Mouse (Mus musculus): ENCODE measurements around the gene Epb41. TPM values are rescaled to one million over a fixed set of nuclear protein-coding genes. Genes with fewer than 3 reads are reported as not detected.

Epb41 gene
- total and polyA plus RNA-seq, 2 experiments = 29.6 to 46.8 TPM

DNA sequence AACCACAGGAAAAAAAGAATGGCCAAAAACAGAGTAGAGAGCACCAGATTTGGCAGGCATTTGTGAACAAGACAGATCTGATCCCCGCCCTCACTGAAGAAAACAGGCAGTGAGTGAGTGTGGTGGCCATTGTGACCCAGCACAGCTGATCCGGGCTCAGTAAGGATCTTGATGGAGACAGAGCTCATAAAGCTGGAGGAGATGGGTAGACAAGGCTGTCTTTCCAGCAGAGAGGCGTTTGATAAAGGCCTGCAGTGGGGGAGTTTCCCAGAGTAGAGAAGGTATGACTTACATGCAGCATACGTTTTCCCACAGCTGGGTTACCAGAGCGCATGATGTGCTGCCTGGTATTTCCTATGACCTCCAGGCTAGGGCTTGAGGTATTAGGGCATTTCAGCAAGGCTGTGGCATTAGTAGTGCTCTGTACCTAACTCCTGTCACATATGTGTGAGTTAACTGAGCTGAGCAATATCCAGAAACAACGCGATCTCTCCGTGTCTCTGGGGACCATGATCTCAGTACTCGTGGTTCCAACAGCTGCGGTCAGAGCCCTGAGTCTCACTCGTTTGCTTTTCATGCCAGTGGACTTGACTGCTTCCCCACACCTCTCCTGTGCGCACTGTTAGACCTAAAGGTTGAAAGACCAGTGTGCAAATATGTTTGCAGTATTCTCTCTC lies 176.5 kb downstream of the Epb41 start:
- Histone ChIP-seq H3K9ac (ENCODE audit: low read depth, low read length) (peak overlapping the region; percentile 66), H3K4me3 (ENCODE audit: insufficient read depth, low read depth, low read length) (no peak overlapping the region), H3K79me2 (ENCODE audit: control insufficient read depth, insufficient read depth, low read length) (peaks cover 3% of the 10 kb centered on the region; the same call in 1 of the 2 replicates), H3K27ac (replicated peaks; ENCODE audit: insufficient read depth, low read depth, low read length) (peak overlapping the region; percentile 88), H3K4me1 (ENCODE audit: control insufficient read depth, insufficient read depth, low read length) (peaks cover 14% of the 10 kb centered on the region), H3K27me3 (ENCODE audit: control insufficient read depth, insufficient read depth, low read length) (no peaks in the 10 kb centered on the region), H3K36me3 (ENCODE audit: control insufficient read depth, insufficient read depth, low read length) (peaks cover 54% of the 10 kb centered on the region)
- 43% methylated on average over 12 of the region's 12 CpGs for WGBS
- TF ChIP-seq CTCF (IDR thresholded peaks at IDR 0.05; ENCODE audit: low read depth, low read length) (no peak), POLR2A (IDR thresholded peaks at IDR 0.05; ENCODE audit: extremely low read depth, insufficient read depth, low read length) (no peak)
- DNase-seq (ENCODE audit: extremely low read depth, low read depth, low spot score) = no peak

DNA sequence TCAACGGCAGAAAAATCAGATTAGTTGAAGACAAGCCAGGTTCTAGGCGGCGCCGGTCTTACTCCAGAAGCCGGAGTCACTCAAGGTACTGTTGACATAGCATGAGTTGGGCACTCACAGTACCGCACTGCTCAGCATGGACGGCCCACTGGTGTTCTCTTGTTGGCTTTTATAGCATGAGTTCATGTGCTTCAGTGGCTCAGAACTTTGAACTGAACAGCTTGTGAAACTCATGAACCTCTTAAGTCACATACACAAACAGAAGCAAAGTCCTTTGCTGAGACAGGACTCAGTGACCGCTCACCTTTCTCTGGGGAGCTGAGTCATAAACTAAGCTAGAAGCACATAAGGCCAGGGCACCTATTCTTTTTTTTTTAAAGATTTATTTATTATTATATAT lies 177.3 kb downstream of the Epb41 start:
- Histone ChIP-seq H3K4me1 (ENCODE audit: control insufficient read depth, insufficient read depth, low read length) (peaks cover 14% of the 10 kb centered on the region), H3K79me2 (ENCODE audit: control insufficient read depth, insufficient read depth, low read length) (peaks cover 3% of the 10 kb centered on the region; the same call in 1 of the 2 replicates), H3K27me3 (ENCODE audit: control insufficient read depth, insufficient read depth, low read length) (no peaks in the 10 kb centered on the region), H3K27ac (replicated peaks; ENCODE audit: insufficient read depth, low read depth, low read length) (peak overlapping the region; percentile 77), H3K9ac (ENCODE audit: low read depth, low read length) (no peak overlapping the region), H3K4me3 (ENCODE audit: insufficient read depth, low read depth, low read length) (no peak overlapping the region), H3K36me3 (ENCODE audit: control insufficient read depth, insufficient read depth, low read length) (peaks cover 62% of the 10 kb centered on the region)
- no peak for TF ChIP-seq CTCF (IDR thresholded peaks at IDR 0.05; ENCODE audit: low read depth, low read length)
- no peak for TF ChIP-seq POLR2A (IDR thresholded peaks at IDR 0.05; ENCODE audit: extremely low read depth, insufficient read depth, low read length)
- 32% methylated on average over 8 of the region's 8 CpGs for WGBS
- DNase-seq (ENCODE audit: extremely low read depth, low read depth, low spot score) = peak; percentile 100

DNA sequence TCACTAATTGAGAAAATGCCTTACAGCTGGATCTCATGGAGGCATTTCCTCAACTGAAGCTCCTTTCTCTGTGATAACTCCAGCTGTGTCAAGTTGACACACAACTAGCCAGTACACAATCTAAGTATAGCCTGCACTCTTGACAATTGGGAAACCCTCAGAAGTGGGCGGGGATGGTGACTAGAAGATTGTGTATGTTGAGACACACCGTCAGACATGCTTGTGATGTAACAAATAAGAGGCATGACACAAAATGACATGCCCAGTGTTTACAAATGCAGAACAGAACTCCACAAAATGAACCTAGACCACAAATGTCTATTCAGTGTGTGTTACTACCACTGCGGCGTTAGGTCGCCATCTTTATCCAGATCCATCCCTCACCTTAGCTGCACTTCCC lies 178.0 kb downstream of the Epb41 start:
- peak; percentile 55 for DNase-seq (ENCODE audit: extremely low read depth, low read depth, low spot score)
- peaks cover 14% of the 10 kb centered on the region for H3K4me1 ChIP-seq (ENCODE audit: control insufficient read depth, insufficient read depth, low read length)
- peaks cover 3% of the 10 kb centered on the region; the same call in 1 of the 2 replicates for H3K79me2 ChIP-seq (ENCODE audit: control insufficient read depth, insufficient read depth, low read length)
- H3K27me3 ChIP-seq (ENCODE audit: control insufficient read depth, insufficient read depth, low read length) = no peaks in the 10 kb centered on the region
- 53% methylated on average over 5 of the region's 5 CpGs for WGBS
- peak overlapping the region; percentile 18 for H3K9ac ChIP-seq (ENCODE audit: low read depth, low read length)
- no peak for TF ChIP-seq POLR2A (IDR thresholded peaks at IDR 0.05; ENCODE audit: extremely low read depth, insufficient read depth, low read length)
- no peak for TF ChIP-seq CTCF (IDR thresholded peaks at IDR 0.05; ENCODE audit: low read depth, low read length)
- peak overlapping the region; percentile 77 for H3K27ac ChIP-seq (replicated peaks; ENCODE audit: insufficient read depth, low read depth, low read length)
- H3K4me3 ChIP-seq (ENCODE audit: insufficient read depth, low read depth, low read length) = no peak overlapping the region
- peaks cover 69% of the 10 kb centered on the region for H3K36me3 ChIP-seq (ENCODE audit: control insufficient read depth, insufficient read depth, low read length)

DNA sequence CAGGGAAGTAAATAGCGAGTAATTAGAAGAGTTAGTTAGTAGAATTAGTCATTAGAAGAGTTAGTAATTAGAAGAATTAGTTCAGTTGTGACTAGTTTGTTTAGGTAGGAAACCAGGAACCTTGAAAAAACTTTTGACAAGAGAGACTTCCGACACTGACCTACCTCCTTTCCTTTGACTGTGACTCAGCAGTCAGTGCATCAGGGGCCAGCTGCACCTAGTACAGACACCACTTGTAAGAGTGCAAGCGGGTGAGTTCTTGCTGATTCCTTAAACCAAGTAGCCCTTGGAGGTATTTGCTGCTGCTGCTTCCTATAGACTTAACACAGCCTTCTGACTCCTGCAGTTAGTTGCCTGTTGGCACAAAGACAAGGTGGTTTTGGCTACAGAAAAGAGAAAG lies 184.4 kb downstream of the Epb41 start:
- peak; percentile 57 for DNase-seq (ENCODE audit: extremely low read depth, low read depth, low spot score)
- Histone ChIP-seq H3K9ac (ENCODE audit: low read depth, low read length) (peak overlapping the region; percentile 21; the same call in 1 of the 2 replicates), H3K4me3 (ENCODE audit: insufficient read depth, low read depth, low read length) (no peak overlapping the region), H3K4me1 (ENCODE audit: control insufficient read depth, insufficient read depth, low read length) (peaks cover 36% of the 10 kb centered on the region), H3K27me3 (ENCODE audit: control insufficient read depth, insufficient read depth, low read length) (no peaks in the 10 kb centered on the region), H3K79me2 (ENCODE audit: control insufficient read depth, insufficient read depth, low read length) (peaks cover 19% of the 10 kb centered on the region; the same call in 1 of the 2 replicates), H3K36me3 (ENCODE audit: control insufficient read depth, insufficient read depth, low read length) (peaks cover 42% of the 10 kb centered on the region), H3K27ac (replicated peaks; ENCODE audit: insufficient read depth, low read depth, low read length) (peak overlapping the region; percentile 63)
- 55% methylated on average over 3 of the region's 3 CpGs for WGBS
- TF ChIP-seq CTCF (IDR thresholded peaks at IDR 0.05; ENCODE audit: low read depth, low read length) (no peak), POLR2A (IDR thresholded peaks at IDR 0.05; ENCODE audit: extremely low read depth, insufficient read depth, low read length) (no peak)

DNA sequence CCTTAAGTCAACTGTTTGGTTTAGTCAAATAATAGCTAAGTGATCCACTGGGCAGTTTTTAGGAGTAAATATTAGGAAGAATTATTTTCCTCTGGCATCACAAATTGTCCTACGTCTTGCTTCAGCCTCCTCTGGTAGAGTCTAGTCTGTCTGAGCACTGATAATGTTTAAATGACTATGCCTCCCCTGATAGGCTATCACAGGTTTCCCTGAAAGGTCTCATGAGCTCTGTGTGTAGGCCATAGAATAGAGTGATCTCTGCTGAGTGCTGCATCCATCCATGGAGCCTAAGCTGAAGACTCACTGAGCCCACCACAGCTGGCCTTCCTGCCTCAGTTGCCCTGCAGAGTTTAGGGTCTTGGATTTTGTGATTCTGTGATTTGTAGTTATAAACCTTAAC lies 186.6 kb downstream of the Epb41 start:
- Histone ChIP-seq H3K27ac (replicated peaks; ENCODE audit: insufficient read depth, low read depth, low read length) (peak overlapping the region; percentile 71), H3K4me3 (ENCODE audit: insufficient read depth, low read depth, low read length) (no peak overlapping the region), H3K36me3 (ENCODE audit: control insufficient read depth, insufficient read depth, low read length) (peaks cover 33% of the 10 kb centered on the region), H3K27me3 (ENCODE audit: control insufficient read depth, insufficient read depth, low read length) (no peaks in the 10 kb centered on the region), H3K9ac (ENCODE audit: low read depth, low read length) (no peak overlapping the region), H3K4me1 (ENCODE audit: control insufficient read depth, insufficient read depth, low read length) (peaks cover 48% of the 10 kb centered on the region), H3K79me2 (ENCODE audit: control insufficient read depth, insufficient read depth, low read length) (peaks cover 30% of the 10 kb centered on the region)
- TF ChIP-seq CTCF (IDR thresholded peaks at IDR 0.05; ENCODE audit: low read depth, low read length) = no peak
- no peak for TF ChIP-seq POLR2A (IDR thresholded peaks at IDR 0.05; ENCODE audit: extremely low read depth, insufficient read depth, low read length)
- no peak for DNase-seq (ENCODE audit: extremely low read depth, low read depth, low spot score)
- WGBS = 16% methylated on average over 1 of the region's 1 CpGs

DNA sequence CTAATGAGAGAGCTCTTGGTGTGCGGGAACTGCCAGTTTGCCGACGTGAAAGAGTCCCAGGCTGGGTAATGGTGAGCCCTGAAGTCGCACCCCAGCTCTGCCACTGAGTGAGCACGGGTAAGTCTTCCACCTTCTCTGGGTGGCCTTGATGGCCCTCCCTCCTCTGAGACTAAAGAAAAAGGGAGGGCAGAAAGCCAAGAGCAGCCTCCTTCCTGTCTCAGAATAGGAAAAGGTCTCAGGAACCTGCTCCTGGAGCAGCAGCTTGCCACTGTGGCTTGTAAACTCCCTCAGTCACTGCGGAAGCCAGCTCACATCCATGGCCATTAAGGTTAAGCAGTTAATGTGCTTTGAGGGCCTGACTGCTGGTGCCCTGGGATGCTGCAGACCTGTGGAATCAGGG lies 189.7 kb downstream of the Epb41 start:
- H3K27ac ChIP-seq (replicated peaks; ENCODE audit: insufficient read depth, low read depth, low read length) = peak overlapping the region; percentile 92
- peaks cover 44% of the 10 kb centered on the region for H3K79me2 ChIP-seq (ENCODE audit: control insufficient read depth, insufficient read depth, low read length)
- no peak for TF ChIP-seq POLR2A (IDR thresholded peaks at IDR 0.05; ENCODE audit: extremely low read depth, insufficient read depth, low read length)
- no peak for TF ChIP-seq CTCF (IDR thresholded peaks at IDR 0.05; ENCODE audit: low read depth, low read length)
- H3K4me3 ChIP-seq (ENCODE audit: insufficient read depth, low read depth, low read length) = no peak overlapping the region
- DNase-seq (ENCODE audit: extremely low read depth, low read depth, low spot score) = no peak
- WGBS = 78% methylated on average over 6 of the region's 6 CpGs
- peaks cover 11% of the 10 kb centered on the region for H3K36me3 ChIP-seq (ENCODE audit: control insufficient read depth, insufficient read depth, low read length)
- H3K4me1 ChIP-seq (ENCODE audit: control insufficient read depth, insufficient read depth, low read length) = peaks cover 63% of the 10 kb centered on the region
- H3K27me3 ChIP-seq (ENCODE audit: control insufficient read depth, insufficient read depth, low read length) = no peaks in the 10 kb centered on the region
- no peak overlapping the region for H3K9ac ChIP-seq (ENCODE audit: low read depth, low read length)

All from liver, adult 2 months (tissue).